Mouse (Mus musculus): ENCODE measurements around the gene Ceacam16.

GRCm38 (mm10) chr7:19824182-19824973 is 36.7 kb downstream of the Ceacam16 start:
- TF ChIP-seq USF1 (IDR thresholded peaks at IDR 0.05; ENCODE audit: low read depth, low read length), result no peak
- peak in 1 of 2 experiments; percentile 39; a peak in 1 of 4 replicates for TF ChIP-seq POLR2A (IDR thresholded peaks at IDR 0.05; ENCODE audit: control insufficient read depth in 1 of 2, insufficient read depth in 1 of 2, low read depth in 1 of 2, low read length in 2 of 2, poor library complexity in 1 of 2)
- no peak for TF ChIP-seq RCOR1 (IDR thresholded peaks at IDR 0.05; ENCODE audit: low read depth, low read length)
- no peak for TF ChIP-seq EP300 (IDR thresholded peaks at IDR 0.05; ENCODE audit: low read depth in 1 of 2, low read length in 2 of 2)
- TF ChIP-seq GABPA (IDR thresholded peaks at IDR 0.05; ENCODE audit: low read depth, low read length), result no peak
- no peak for TF ChIP-seq TAL1 (IDR thresholded peaks at IDR 0.05; ENCODE audit: low read length)
- TF ChIP-seq ZC3H11A (IDR thresholded peaks at IDR 0.05; ENCODE audit: low read depth, low read length), result no peak
